Mouse (Mus musculus) ovary, postnatal 14 days (tissue): ENCODE measurements at regions not wholly inside any gene's neighbourhood (a gene's known extent, or its start where the extent isn't known, plus 50 kb on each side); places are given as distances from the start of the nearest gene placed in this dataset.
A peak's percentile ranks its signal among the peaks of the same experiment; 100 is the strongest.
"Not testable (repeated sequence)": the region's sequence is repeated elsewhere in the genome, so short reads cannot be mapped to it uniquely, and the experiment has no call there.

ENCODE experiments used
- DNase-seq: peaks from one replicate; pipeline ENCODE4 v3.0.0; 2022; ENCODE audit warnings: low spot score

GRCm38 (mm10) chr3:59563486-59564006 lies 166.0 kb upstream of the Gm5538 start:
- DNase-seq = not testable (repeated sequence)

- no peak for DNase-seq
These were observed 187.0 kb upstream of the Gm5538 start for GRCm38 (mm10) chr3:59542621-59543020.

- not testable (repeated sequence) for DNase-seq
These were observed 189.0 kb upstream of the Gm5538 start for GRCm38 (mm10) chr3:59540547-59540946.

- DNase-seq = not testable (repeated sequence)
These were observed 189.7 kb upstream of the Gm5538 start for GRCm38 (mm10) chr3:59539893-59540292.

GRCm38 (mm10) chr3:59531311-59531834 lies 187.2 kb upstream of the Igsf10 start:
- no peak for DNase-seq

DNA sequence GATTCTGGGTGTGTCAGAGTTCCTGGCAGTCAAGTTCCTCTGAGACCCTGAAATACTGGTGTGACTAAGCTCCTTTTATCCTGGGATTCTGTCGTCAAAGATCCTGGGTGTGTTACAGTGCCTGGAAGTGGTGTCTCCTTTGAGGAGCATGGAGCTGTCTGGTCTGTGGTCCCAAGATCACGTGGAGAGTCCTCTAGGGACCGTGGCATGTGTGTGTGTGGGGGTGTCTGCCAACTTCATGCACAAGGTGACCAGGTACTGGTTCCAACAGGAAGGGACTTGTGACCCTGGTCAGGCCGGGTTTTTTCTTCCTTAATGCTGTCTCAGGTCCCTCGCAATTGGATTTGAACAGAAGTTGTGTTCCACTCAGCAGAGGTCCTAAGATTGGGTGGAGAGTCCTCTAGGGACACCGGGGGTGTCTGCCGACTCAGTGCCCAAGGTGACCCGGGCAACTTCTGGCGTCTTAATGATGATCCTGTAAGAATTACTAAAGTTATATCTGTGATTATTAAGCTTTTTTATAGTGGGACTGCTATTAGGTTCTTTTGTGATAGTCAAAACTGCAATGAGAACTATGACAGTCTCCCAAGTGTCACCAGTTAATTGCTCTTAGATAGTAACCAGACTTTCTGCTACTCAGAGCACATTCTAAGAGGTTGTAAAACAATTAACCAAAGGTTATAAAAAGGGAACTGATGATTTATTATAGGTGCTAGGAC lies 186.6 kb upstream of the Igsf10 start:
- no peak for DNase-seq

DNA sequence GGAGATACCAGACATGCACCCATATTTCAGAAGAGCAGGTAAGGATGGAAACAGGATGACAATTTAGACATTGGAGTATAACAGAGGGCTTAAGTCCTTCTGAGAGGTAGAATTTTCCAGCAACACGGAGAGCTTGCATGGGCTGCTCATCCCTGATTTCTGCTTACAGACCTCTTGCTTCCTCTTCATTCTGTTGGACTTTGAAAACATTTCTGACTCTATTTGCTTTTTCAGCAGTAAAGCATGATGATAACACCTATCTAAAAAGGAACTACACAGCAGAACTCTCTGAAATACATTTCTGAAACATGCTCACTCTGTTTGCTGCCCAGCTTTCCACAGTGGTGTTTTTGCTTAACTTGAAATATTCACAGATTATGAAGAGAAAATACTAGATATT lies 176.6 kb upstream of the Igsf10 start:
- DNase-seq = no peak

DNA sequence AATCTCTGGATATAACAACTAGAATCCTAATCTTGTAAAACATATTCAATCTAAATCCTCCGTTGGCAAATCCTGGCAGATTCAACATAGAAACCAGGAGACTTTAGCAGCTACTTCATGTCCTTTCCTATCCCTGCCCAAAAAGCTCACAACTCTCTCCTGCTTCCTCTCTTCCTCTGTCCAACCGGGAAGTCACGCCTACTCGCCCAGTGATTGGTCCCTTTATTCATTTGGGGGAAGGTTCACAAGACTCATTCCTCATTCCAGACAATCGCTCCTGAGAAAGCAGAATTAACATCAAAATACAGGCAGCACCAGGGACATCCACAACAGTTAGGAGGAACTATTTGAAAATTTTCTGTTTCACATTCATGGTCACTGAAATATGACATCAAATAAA lies 133.9 kb upstream of the Igsf10 start:
- no peak for DNase-seq

DNA sequence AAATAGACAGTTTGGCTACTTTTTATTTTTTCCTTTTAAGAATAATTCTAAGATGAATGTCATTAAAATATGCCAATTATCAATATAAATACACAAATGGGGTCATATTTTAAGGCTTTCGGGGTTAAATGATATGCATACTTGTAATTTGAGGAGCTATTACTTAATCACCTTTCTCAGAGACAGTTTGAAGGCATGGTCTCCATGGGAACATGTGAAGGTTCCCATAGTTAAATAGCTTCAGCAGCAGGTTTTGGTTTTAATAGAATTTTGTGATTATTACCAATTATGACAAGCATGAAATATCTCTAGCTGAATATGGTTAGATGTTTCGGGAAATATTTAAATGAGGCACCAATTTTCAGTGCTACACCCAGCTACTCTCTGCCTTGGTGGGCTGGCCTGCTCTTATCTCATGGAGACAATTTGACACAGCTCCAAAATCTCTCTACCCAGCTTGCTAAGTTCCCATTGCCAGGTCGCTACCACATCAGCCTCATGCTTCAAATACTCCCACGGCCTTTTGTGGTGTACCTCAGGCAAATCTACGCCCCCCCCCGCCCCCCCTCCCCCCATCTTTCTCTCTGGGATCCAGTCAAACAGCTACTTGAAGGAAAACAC lies 133.4 kb upstream of the Igsf10 start:
- DNase-seq = no peak

GRCm38 (mm10) chr3:59468956-59469355 lies 124.8 kb upstream of the Igsf10 start:
- DNase-seq = no peak

DNA sequence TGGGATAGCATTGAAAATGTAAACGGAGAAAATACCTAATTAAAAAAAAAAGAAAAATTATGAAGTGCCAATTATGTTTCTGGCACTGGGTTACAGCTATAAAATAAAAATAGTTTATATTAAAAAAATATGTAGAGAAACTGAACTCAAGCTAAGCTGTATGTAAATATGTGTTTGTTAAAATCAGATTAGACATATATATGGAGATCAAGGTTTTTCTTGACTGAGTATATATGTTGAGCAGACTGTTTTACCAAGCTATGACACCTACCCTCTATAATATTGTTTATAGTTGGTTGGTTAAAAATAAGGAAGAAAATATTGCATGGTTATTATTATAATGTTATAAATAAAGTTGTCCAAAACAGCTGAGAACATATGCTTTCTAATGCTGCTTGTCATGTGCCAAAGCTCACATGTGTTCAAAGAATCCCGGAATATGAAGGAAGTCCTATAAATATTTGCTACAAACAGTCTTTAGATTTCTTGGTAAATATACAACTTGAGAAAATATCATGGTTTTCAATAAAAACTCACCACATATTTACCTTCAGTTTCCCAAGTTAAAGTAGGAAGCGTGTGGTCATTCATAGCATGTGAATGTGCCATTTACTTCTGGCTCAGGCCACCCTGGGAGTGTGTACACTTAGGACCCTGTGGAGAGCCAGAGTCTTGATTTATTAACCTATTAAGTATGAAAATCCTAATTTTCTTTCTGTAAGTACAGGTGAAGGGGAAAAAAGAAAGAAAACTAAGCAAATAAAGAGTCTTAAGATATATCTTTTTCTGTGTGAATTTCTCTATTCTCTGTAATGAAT lies 118.4 kb upstream of the Igsf10 start:
- no peak for DNase-seq

DNA sequence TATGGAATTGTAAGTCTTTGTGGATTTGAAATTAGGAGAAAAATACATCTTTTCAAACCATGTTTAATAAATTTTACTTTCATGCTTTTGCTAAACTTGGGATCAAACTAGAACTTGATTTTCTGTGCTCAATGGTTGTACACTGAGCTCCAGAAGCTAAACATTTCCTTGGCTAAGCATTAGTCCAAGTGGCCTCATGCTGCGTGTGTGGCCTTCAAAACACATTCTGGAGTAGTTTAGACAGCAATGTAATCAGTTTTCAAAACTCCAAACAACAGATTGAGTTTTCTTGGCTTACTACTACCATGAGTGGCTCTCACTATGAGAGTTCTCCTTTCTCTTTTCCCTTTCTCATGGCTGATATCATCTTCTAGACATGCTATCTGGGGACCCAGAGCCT lies 112.7 kb upstream of the Igsf10 start:
- no peak for DNase-seq

DNA sequence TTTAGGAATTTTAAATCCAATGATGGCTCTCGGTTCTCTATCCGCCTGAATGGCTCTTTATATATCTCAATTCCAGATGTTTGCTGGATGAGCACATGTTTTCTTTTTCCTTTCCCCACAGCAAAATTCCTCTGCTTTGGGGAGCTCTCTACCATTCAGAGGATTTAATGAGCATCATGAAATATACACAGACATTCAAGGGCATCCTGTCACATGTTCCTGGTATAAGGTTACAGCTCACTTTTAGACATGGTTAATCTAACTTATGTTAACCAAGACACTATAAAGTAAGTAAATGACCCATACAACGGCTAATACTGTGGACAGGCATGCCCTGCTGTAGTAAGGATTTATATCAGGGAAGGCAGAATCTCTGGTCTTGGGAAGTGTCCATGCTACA lies 106.9 kb upstream of the Igsf10 start:
- no peak for DNase-seq

GRCm38 (mm10) chr3:59423621-59424020 lies 79.4 kb upstream of the Igsf10 start:
- DNase-seq = no peak

DNA sequence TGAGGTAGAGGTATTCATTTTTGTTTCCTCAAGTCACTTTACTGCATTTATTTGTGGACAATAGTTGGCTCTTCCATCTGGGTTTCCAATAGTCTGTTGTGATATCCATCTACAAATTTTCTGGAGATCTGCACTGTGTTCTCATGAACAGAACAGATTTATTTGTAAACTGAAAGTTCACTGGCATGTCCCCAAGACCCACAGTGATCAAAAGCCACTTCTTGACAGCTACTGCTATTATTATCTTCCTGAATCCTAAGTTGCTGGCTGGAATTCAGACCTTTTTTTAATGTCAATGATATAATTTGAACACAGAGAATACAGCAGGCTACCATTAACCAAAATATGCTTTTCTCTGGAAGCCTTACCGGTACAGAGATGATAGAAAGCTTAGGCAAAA lies 64.9 kb upstream of the Igsf10 start:
- DNase-seq = no peak

- DNase-seq = no peak
These were observed 61.8 kb upstream of the Igsf10 start for GRCm38 (mm10) chr3:59406035-59406434.

GRCm38 (mm10) chr3:59401856-59402255 lies 57.7 kb upstream of the Igsf10 start:
- peak; percentile 33 for DNase-seq

- DNase-seq = no peak
These were observed 57.2 kb upstream of the Igsf10 start for GRCm38 (mm10) chr3:59401425-59401824.
